Mouse (Mus musculus) adipocyte (in vitro differentiated cells): ENCODE measurements at regions not wholly inside any gene's neighbourhood (a gene's known extent, or its start where the extent isn't known, plus 50 kb on each side); places are given as distances from the start of the nearest gene placed in this dataset.

ENCODE experiments used
- DNase-seq: peaks from one replicate; pipeline ENCODE4 v3.0.0-alpha.2; 2016; ENCODE audit warnings: low spot score

GRCm38 (mm10) chr14:46082646-46083045, 296.6 kb upstream of the Gm15217 start:
- DNase-seq = no peak

GRCm38 (mm10) chr14:46088968-46089691, 290.1 kb upstream of the Gm15217 start:
- DNase-seq = no peak

GRCm38 (mm10) chr14:46115950-46116349, 263.3 kb upstream of the Gm15217 start:
- DNase-seq = no peak

GRCm38 (mm10) chr14:46126541-46126940, 252.7 kb upstream of the Gm15217 start:
- no peak for DNase-seq

- DNase-seq = no peak
Measured at GRCm38 (mm10) chr14:46129762-46130161, 249.5 kb upstream of the Gm15217 start.

GRCm38 (mm10) chr14:46144175-46144574, 235.0 kb upstream of the Gm15217 start:
- no peak for DNase-seq

GRCm38 (mm10) chr14:46144707-46145106, 234.5 kb upstream of the Gm15217 start:
- peak; percentile 4 for DNase-seq

- DNase-seq = no peak
Measured at GRCm38 (mm10) chr14:46145584-46145983, 233.6 kb upstream of the Gm15217 start.

GRCm38 (mm10) chr14:46149073-46149661, 230.0 kb upstream of the Gm15217 start:
- no peak for DNase-seq

- no peak for DNase-seq
Measured at GRCm38 (mm10) chr14:46158741-46159140, 220.5 kb upstream of the Gm15217 start.

- DNase-seq = peak; percentile 35
Measured at GRCm38 (mm10) chr14:46172181-46172874, 206.9 kb upstream of the Gm15217 start.

GRCm38 (mm10) chr14:46172875-46173324, 206.3 kb upstream of the Gm15217 start:
- no peak for DNase-seq

- DNase-seq = no peak
Measured at GRCm38 (mm10) chr14:46174386-46174785, 204.8 kb upstream of the Gm15217 start.

GRCm38 (mm10) chr14:46175291-46176216, 203.7 kb upstream of the Gm15217 start:
- no peak for DNase-seq

- DNase-seq = no peak
Measured at GRCm38 (mm10) chr14:46179024-46179423, 200.2 kb upstream of the Gm15217 start.

GRCm38 (mm10) chr14:46191639-46192399, 187.4 kb upstream of the Gm15217 start:
- DNase-seq = no peak

GRCm38 (mm10) chr14:46193577-46193976, 185.6 kb upstream of the Gm15217 start:
- no peak for DNase-seq

GRCm38 (mm10) chr14:46195939-46196338, 183.3 kb upstream of the Gm15217 start:
- DNase-seq = no peak

GRCm38 (mm10) chr14:46202818-46203217, 176.4 kb upstream of the Gm15217 start:
- DNase-seq = peak; percentile 12

GRCm38 (mm10) chr14:46220483-46220882, 158.7 kb upstream of the Gm15217 start:
- no peak for DNase-seq
